Mouse (Mus musculus) spleen, adult 2 months (tissue): ENCODE measurements at regions not wholly inside any gene's neighbourhood (a gene's known extent, or its start where the extent isn't known, plus 50 kb on each side); places are given as distances from the start of the nearest gene placed in this dataset.

Experiments used
- CTCF ChIP-seq: fragments of 200-500 bp; IDR thresholded peaks from 2 replicates; pipeline ENCODE4 v1.5.1; 2011; ENCODE audit warnings: mild to moderate bottlenecking, inconsistent platforms; ENCODE audit not compliant: insufficient read depth, insufficient read length, insufficient replicate concordance; ENCODE audit errors: extremely low read depth
- POLR2A ChIP-seq: fragments of 200-500 bp; IDR thresholded peaks from 2 replicates; pipeline ENCODE4 v1.6.1; 2011; ENCODE audit warnings: low read depth, low read length, inconsistent platforms

DNA sequence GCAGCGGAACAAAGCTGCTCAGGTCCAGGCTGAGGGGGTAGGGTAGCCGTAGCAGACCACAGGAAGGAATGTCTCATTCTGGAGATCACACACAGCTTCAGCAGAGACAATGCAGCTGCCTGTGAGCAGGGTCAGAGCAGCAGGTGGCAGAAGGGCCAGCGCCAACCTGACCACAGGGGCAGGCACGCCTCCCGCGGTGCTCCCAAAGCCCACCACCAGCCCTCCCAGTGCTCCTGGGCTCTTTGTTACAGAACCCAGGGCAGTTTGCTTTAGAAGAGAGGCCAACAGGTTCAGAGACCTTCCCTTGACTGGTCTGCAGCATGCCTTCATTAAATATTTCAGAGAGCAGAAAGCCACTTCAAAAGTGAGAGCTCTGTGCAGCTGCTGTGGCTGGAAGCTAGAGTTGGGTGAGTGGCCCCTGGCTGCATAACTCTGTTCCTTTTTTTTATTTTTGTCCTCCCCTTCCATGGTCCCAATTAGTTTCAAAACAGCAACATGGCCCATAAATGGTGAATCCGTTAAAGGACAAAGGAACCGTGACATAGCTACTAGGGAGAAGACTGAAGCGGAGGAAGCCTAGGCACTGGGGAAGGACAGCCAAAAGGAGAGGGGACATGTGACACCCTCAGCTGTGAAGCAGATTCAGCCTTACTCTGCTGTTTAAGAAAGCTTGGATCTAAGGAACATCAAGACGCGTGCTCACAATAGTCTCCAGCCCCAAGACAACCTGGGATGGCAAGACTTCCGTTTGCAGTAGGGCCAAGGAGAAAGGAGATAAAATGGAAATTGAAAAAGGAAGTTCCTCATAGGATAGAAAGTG, 350.9 kb upstream of the Cdh5 start:
- TF ChIP-seq POLR2A, result no peak
- TF ChIP-seq CTCF, result no peak
